Mouse (Mus musculus) adrenal gland, adult 8-10 months (tissue): Measurements from ENCODE around the gene Icam2. TPM values are rescaled to one million over a fixed set of nuclear protein-coding genes. Genes with fewer than 3 reads are reported as not detected.
A peak's percentile ranks its signal among the peaks of the same experiment; 100 is the strongest.

Source experiments
- DNase-seq: peaks from one replicate; pipeline ENCODE4 v3.0.0; 2022
- total RNA-seq, 4 experiments: library from RNA; stranded (reverse); gene quantifications; 2 replicates each; pipeline ENCODE4 v1.2.4; 2022

Gene Icam2
- total RNA-seq, 4 experiments from 2014 or later, result 10.0 to 15.8 (median 13.6) TPM

DNA sequence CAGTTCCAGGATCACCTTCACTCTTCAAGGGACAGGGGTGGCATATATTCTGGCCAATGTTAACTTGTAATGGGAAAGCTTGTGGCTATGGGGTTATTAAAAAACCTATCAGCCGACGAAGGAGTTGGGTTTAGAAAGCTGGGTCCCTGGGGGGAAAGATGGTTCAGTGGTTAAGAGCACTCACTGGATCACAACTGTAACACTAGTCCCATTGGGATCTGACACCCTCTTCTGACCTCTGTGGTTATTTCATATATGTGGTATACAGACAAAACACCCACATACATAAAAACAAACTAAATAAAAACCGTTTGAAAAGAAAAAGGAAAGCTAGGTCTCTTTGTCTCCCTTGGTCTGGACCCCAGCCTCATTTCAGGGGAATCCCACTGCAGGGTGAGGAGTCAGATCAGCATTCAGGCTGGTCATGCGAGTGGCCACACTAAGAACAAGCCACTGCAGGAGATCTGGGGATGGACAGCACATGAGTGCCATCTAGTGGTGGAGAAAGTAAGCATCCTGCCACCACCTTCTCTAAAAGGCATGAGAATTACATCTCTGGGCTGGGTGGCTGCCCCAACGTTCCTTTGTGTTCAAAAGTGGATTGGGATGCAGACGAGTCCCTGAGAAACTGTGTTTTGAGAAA, 3.8 kb upstream of the Icam2 start:
- DNase-seq, result peak; percentile 44

- DNase-seq, result no peak
Observed at GRCm38 (mm10) chr11:106390757-106391156, 2.9 kb upstream of the Icam2 start.

DNA sequence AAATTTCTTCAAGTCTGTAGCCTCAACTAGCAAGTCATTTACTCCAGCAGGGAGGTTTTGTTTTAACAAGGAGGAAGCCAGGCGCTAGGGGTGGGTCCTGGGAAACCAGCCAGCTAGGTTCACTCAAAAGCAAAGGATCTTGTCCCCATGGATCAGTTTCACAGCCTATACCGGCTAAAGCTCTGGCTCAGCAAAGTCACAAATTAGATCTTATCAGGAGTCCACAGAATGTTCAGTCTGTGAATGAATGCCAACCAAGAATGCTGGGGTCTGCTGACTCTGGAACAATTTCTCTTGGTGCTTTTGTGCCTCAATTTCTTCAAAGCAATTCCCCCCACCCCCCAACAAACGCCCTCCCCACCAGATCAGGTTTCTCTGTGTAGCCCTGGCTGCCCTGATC, 1.7 kb upstream of the Icam2 start:
- no peak for DNase-seq

GRCm38 (mm10) chr11:106387020-106387419, 855 bp downstream of the Icam2 start:
- no peak for DNase-seq

- no peak for DNase-seq
Observed at GRCm38 (mm10) chr11:106386409-106386808, 1.5 kb downstream of the Icam2 start.

- DNase-seq, result no peak
Observed at GRCm38 (mm10) chr11:106383051-106383790, 4.7 kb downstream of the Icam2 start.

GRCm38 (mm10) chr11:106382424-106382823, 5.5 kb downstream of the Icam2 start:
- no peak for DNase-seq

GRCm38 (mm10) chr11:106381883-106382282, 6.0 kb downstream of the Icam2 start:
- peak; percentile 57 for DNase-seq

DNA sequence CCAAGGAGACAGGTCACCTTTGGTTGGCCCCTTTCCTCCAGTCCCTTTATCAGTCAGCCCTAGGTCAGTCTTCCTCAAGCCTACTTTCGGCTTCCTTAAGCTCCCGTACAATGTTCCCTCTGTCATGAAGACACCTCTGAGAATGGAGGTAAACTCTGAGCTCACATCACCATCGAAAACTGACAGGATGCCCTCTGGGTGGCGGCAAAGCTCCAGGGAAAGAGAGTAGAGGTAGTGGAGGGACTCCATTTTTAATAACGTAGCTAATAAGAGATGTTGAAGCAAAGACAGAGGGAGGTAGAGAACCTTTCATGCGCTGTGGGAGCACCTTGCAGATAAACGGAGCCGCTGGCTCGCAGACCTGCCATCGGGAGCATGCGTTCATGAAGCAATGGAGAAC, 6.9 kb downstream of the Icam2 start:
- DNase-seq, result no peak

- no peak for DNase-seq
Observed at GRCm38 (mm10) chr11:106374979-106375378, 12.9 kb downstream of the Icam2 start.

- DNase-seq, result no peak
Observed at GRCm38 (mm10) chr11:106374559-106374958, 13.3 kb downstream of the Icam2 start.

GRCm38 (mm10) chr11:106373998-106374397, 13.9 kb downstream of the Icam2 start:
- no peak for DNase-seq

DNA sequence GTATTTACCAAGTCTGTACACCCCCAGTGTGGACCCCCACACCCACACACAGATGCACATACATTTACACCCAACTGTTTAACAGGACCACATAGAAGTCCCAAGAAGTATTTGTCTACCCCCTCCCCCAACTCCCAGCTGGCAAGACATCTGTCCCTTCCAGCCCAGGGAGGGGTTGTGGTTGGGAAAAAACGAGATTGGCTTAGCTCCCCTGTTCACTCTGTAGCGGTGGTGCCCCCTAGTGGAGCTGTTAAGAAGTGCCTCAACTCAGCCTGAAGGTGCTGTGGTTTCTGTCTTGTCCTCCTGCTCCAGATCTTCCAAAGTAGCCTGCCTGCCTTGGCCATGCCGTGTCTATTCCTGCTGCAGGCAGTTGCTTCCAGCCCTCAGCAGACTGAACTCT, 21.6 kb downstream of the Icam2 start:
- DNase-seq, result peak; percentile 47

DNA sequence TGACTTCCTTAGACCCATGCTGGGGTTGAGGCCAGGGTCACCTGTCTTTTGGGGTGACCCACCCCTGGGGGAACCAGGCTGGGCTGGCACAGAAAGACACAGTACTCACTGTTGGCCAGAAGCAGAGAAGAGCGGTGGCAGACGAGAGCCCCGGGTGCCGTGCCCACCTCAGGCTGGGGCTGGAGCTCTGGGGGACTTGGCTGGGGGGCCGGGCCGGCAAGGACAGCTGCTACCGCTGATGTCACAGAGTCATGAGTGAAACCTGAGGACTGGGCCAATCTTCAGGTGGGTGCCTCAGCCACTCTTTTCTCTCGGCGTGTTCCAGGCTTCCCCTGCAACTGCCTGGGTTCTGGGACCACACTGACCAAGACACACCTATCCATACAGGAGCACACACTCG, 22.5 kb downstream of the Icam2 start, which contains the start of gene Prr29:
Gene Prr29, plus strand, starts transcription at position 107 of the 400 bp plus-strand sequence.
- no peak for DNase-seq

- no peak for DNase-seq
Observed at GRCm38 (mm10) chr11:106364712-106365111, 23.2 kb downstream of the Icam2 start.

- DNase-seq, result no peak
Observed at GRCm38 (mm10) chr11:106359350-106359749, 28.5 kb downstream of the Icam2 start.

- peak; percentile 26 for DNase-seq
Observed at GRCm38 (mm10) chr11:106355382-106356128, 32.3 kb downstream of the Icam2 start.

DNA sequence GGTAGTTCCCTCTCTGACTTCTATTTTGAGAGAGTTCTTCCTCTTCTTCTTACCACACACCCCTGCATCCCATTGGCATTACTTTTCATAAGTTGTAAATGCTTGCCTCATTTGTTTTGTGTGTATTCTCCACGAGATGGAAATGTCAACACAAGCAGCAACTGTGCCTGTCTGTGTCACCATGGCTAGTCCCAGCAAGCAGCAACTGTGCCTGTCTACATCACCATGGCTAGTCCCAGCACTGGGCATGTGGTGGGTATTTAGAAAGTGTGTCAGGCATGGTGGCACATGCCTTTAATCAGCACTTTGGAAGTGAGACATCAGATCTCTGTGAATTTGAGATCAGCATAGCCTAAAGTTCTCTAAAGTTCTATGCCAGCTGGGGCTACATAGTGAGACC, 33.7 kb downstream of the Icam2 start:
- DNase-seq, result no peak

GRCm38 (mm10) chr11:106353188-106353587, 34.7 kb downstream of the Icam2 start, which contains the start of gene Scn4a:
Gene Scn4a, minus strand, starts transcription at chr11:106353288.
- DNase-seq, result no peak

- no peak for DNase-seq
Observed at GRCm38 (mm10) chr11:106351941-106352340, 35.9 kb downstream of the Icam2 start.

DNA sequence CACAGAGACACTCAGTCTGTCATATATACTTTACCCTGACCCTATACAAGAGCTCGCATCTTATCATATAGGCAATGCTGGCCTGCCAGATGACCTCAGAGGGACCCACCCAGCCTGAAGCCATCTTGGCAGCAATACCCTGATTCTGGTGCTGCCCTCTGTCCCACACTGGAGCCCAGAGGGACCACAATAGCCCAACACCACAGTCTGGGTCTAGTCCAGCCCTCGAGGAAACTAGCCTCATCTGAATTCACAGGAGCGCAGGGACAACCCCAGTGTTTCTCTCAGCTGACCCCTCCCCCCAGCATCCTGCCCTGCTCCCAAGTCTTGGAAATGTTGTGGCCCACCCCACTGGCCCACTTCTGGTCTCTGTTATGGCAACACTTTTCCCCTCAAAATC, 36.6 kb downstream of the Icam2 start:
- no peak for DNase-seq

DNA sequence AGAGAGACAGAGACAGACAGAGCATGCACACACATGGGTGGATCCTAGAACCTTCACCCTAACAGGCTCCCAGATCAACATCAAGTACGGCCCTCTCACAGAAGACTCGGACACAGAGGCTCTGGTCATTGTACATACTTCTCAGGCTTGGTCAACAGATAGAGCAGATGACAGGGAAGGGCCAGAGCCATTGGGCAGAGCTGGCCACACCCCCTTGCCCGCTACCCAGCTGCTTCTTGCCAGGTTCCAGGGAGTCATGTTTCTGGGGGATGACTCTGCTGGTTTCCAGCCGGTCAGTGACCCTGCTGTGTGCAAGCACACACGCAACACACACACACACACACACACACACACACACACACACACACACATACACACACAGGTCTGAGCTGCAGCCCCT, 37.0 kb downstream of the Icam2 start:
- DNase-seq, result no peak

- DNase-seq, result no peak
Observed at GRCm38 (mm10) chr11:106349772-106350171, 38.1 kb downstream of the Icam2 start.
